Mouse (Mus musculus) ZHBTc4 (cell line): ENCODE measurements at regions not wholly inside any gene's neighbourhood (a gene's known extent, or its start where the extent isn't known, plus 50 kb on each side); places are given as distances from the start of the nearest gene placed in this dataset.
A peak's percentile ranks its signal among the peaks of the same experiment; 100 is the strongest.

Experiments
- DNase-seq: peaks from one replicate; pipeline ENCODE4 v3.0.0-alpha.2; 2011; ENCODE audit warnings: low read depth, low spot score

DNA sequence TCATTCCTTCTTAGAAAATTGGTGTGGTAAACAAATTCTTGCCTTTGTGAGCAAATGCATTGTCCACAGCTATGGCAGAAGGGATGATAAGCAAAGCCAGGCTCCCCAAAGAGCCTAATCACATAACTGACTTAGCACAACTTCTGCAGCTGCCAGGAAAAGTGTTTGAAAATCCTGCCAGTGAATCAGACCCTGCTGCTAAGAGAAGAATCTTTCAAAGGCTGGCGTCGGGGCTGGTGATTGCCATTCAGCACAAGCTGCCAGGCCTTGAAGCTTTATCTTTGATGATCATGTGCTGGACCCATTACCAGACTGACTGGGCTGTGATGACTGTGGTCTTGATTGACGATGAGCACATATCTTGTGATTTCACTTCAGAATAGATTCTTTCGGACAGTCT, 713.9 kb upstream of the Tex47 start:
- no peak for DNase-seq

DNA sequence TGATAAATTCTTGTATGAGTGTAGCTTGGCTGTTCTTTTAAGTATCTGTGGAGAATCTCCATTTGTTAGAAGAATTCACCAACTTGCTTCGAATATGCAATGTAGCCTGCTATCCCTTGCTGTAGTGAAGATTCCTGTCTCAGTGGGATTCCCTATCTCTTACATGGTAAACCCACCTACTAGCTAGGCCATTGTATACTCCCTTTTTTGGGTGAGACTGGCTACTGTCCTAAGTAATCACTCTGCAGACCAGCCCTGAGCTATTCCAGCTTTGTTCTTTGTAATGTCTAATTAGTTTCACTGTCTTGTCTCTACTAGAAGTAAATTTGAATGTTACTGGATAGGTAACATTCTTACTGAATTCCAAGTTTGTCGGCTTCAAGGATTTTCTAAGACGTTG, 692.8 kb upstream of the Tex47 start:
- peak; percentile 57 for DNase-seq

DNA sequence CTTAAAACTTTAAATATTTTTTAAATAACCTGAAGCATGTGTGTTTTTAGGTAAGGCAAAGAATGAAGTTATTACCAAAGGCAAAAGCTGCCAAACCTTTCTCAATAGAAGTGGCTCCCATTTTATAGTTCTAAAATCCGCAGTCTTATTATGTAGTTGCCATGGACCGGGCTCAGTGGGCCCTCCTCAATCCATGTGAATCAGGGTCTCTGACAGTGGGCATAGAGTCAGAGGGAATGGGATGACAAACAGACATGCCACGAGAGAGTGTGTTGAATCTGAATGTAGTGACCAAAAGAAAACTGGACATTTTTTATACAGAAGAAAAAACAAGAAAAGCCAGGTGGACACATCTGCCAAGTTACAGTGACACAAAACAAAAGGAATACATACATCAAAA, 659.0 kb upstream of the Tex47 start:
- DNase-seq = no peak

DNA sequence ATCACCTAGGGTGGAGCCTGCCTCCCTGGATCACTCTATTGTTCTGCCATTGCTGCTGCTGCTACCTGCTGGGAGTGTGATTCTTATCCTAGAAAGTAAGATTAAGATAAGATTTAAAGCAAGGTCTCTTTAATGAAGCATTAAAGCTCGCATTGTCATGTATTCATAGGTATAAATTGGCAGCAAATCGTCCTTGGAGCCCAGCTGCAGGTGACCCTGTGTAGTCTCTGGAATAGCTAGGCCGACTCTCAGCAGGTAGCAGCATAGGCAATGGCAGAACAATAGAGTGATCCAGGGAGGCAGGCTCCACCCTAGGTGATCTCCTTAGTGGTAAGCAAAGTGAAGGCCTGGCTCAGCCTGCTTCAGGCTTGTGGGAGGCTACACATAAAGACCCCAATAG, 627.7 kb upstream of the Tex47 start:
- peak; percentile 93 for DNase-seq

DNA sequence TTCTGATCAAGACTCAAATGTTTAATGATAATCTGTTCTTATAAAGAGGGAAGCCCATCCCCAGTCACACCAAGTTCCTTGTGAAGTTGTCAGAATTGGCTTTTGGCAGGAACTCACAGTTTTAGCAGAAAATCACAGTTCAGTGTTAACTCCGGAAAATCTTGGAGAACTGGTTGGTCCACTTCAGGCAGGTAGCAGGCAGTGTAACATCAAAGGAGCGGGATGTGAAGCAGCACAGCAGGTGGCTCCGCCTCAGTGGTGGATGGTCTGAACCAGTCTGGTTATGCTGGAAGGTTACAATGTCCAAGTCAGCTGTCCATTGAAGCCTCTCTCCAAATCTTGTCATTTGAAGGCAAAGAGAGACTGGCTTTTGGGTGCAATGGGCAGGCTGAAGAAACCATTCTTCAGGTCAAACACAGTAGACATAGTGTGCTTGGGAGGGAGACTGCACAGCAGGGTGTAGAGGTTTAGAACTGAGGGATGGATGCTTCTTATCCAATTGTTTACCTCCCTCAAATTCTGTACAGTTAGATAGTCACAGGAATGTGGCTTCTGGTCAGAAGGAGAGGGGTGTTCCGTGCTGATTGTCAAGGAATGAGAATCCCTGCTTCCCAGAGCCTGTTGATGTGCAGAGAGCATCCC, 594.1 kb upstream of the Tex47 start:
- DNase-seq = peak; percentile 7

DNA sequence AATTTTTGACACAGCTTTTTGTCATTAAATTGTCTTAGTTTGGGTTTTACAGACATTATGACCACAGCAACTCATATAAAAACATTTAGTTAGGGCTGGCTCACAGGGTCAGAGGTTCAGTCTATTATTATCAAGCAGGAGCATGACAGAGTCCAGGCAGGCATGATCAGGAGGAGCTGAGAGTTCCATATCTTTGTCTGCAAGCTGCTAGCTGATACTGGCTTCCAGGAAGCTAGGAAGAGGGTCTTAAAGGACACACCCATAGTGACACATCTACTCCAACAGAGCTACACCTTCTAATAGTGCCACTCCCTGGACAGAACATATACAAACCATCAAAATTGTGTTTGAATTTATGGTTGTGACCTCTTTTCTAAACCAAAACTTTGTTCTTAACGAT, 587.7 kb upstream of the Tex47 start:
- DNase-seq = no peak

DNA sequence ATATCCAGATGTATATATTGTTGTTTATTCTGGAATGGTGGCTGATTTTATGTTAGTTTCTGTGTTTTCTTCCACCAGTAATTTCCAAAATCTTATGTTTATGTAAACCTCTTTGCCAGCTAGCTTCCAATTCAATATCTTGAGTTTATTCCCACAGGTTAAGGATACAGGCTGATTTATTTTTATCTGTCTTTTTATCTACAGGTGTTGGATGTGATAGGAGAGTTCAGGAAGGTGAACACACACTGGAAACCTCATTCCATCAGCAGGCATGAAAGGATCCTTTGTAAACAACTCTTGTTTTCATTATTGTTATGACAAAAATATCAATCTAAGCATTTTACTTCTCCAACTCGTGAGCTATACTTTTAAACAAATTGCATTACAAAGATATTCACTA, 587.3 kb upstream of the Tex47 start:
- no peak for DNase-seq
